Comparison of ENCODE assay signal across 8 mouse cellular contexts in the genomic region with DNA sequence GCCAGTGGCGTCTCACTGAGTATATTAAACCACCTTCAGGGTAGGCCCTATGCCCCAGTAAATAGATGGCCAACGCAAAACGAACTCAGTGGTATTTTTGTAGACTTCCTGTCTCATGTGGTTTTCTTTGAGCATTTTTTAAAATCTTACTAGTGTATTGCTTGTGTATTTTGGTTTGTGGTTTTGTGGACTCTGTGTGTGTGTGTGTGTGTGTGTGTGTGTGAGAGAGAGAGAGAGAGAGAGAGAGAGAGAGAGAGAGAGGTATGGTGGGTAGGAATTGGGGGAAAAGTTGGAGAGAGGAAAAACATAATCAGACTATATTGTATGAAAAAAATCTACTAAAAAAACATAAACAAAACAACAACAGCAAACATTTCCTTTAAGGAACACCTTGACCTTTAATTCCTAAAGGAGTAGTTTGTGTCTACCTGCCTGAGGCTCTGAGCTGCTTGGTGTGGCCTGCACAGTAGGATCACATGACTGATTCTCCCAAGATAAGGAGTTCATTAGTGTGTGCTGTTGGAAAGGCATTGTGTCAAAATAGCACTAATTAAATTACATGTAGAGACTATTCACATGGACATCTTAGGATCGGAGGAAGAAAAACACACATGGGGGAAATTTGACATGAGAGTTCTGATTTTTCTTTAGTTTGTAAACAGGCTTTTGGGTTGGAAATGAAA. TPM values are rescaled to one million over a fixed set of nuclear protein-coding genes. Genes with fewer than 3 reads are reported as not detected.
DNase-seq lines count a peak whose midpoint lies in the region; ATAC-seq lines count a peak whose summit lies in the region.

No protein-coding gene starts in this region.

- H3K36me3 ChIP-seq in heart, embryonic 13.5 days, result peaks cover under 1% of the 10 kb centered on the region
- 0 out of 2 replicates have a peak, but pooled peaks cover 4% of the 10 kb centered on the region for H3K36me3 ChIP-seq in limb, embryonic 15.5 days

- H3K4me1 ChIP-seq in heart, embryonic 13.5 days, result peaks cover 39% of the 10 kb centered on the region
- peaks cover 2% of the 10 kb centered on the region; the same call in 1 of the 2 replicates for H3K4me1 ChIP-seq in limb, embryonic 15.5 days

- H3K4me2 ChIP-seq in heart, embryonic 13.5 days, result peak overlapping the region; percentile 74
- H3K4me2 ChIP-seq in limb, embryonic 15.5 days, result peak overlapping the region; percentile 68

- 86% methylated on average over 4 of the region's 4 CpGs for WGBS in heart, embryonic 13.5 days
- 61% methylated on average over 4 of the region's 4 CpGs for WGBS in limb, embryonic 15.5 days

- H3K9me3 ChIP-seq in heart, embryonic 13.5 days, result no peaks in the 10 kb centered on the region
- no peaks in the 10 kb centered on the region for H3K9me3 ChIP-seq in limb, embryonic 15.5 days

- 0 out of 2 replicates have a peak overlapping the region, but pooled peaks have one; percentile 96 for H3K9ac ChIP-seq in heart, embryonic 13.5 days
- H3K9ac ChIP-seq in limb, embryonic 15.5 days, result no peak overlapping the region

- no peak overlapping the region for H3K27ac ChIP-seq in heart, embryonic 13.5 days (replicated peaks)
- H3K27ac ChIP-seq in limb, embryonic 15.5 days, result no peak overlapping the region

- no peaks in the 10 kb centered on the region for H3K27me3 ChIP-seq in heart, embryonic 13.5 days (replicated peaks)
- no peaks in the 10 kb centered on the region for H3K27me3 ChIP-seq in limb, embryonic 15.5 days

- no peak for ATAC-seq in heart, embryonic 13.5 days (ENCODE audit: extremely low read depth, insufficient number of reproducible peaks, low FRiP score, low TSS enrichment)
- ATAC-seq in limb, embryonic 15.5 days (ENCODE audit: insufficient number of reproducible peaks, low FRiP score, low TSS enrichment, low read depth), result no peak

- no peak for DNase-seq in heart, adult 9 months (ENCODE audit: low spot score in 2 of 2)
- DNase-seq in thymus, postnatal 25 days, result peak; percentile 22
- DNase-seq in thymus, postnatal 10 days (ENCODE audit: low spot score in 2 of 2), result no peak
- DNase-seq in frontal cortex, postnatal 36 days (ENCODE audit: low spot score in 2 of 2), result no peak
- no peak for DNase-seq in left cerebral cortex, adult 18-20 months (ENCODE audit: low spot score in 2 of 2)
- DNase-seq in right cerebral cortex, postnatal 4 days, result no peak

- peak overlapping the region; percentile 93 for H3K4me3 ChIP-seq in heart, embryonic 13.5 days
- peak overlapping the region; percentile 91 for H3K4me3 ChIP-seq in limb, embryonic 15.5 days

RNA-seq across cellular contexts. Expression of gene Dap, which starts 1.7 kb away (rescaled TPM):
- polyA plus RNA-seq in heart, embryonic 13.5 days (2015; fragmentation: Nextera tagmentation; extraction: Ambion mirVana), result 50.7 and 56.2 TPM in 2 replicates
- 112 and 125 TPM in 2 replicates for polyA plus RNA-seq in limb, embryonic 15.5 days (2015; fragmentation: Nextera tagmentation; extraction: Ambion mirVana)
- 1 to 10 TPM; 5.8 to 8.1 TPM for total RNA-seq in left cerebral cortex, adult 18-20 months (2021)
